Mouse (Mus musculus) liver, postnatal 0 days (tissue): ENCODE measurements around the gene Efna1.

Experiments used
- CTCF ChIP-seq: sonication (generic); IDR thresholded peaks from 2 replicates; pipeline ENCODE4 v1.5.1; 2016; ENCODE audit warnings: antibody characterized with exemption, low read depth
- EP300 ChIP-seq: IDR thresholded peaks from 2 replicates; pipeline ENCODE4 v1.6.1; 2016; ENCODE audit warnings: antibody characterized with exemption, low read depth, mild to moderate bottlenecking

DNA sequence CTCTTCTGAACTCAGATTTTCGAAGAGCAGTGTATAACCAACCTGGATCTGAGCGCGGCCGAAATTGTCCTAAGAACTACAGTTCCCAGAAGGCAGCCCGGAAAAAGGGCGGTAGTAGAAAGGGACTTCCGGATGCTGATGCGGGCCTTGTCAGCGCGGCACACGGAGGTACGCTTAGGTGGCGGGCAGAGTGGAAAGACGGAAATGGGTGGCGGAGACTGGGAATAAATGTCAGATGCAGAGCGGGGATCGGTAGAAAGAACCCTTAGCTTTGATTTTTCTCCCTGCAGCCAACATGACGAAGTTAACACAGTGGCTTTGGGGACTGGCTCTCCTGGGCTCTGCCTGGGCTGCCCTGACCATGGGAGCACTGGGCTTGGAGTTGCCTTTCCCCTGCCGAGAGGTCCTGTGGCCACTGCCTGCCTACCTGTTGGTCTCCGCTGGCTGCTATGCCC, 14.5 kb downstream of the Efna1 start:
- TF ChIP-seq CTCF (no peak), EP300 (0 out of 2 replicates have a peak, but pooled peaks have one; percentile 22)
